Mouse (Mus musculus) heart, embryonic 13.5 days (tissue): ENCODE results near the gene Itga11. TPM values are rescaled to one million over a fixed set of nuclear protein-coding genes. Genes with fewer than 3 reads are reported as not detected.
"Not testable (repeated sequence)": the region's sequence is repeated elsewhere in the genome, so short reads cannot be mapped to it uniquely, and the experiment has no call there.

Experiments used
- ATAC-seq: fragments of 200-750 bp; cut with Nextera tagmentation; 2 replicates; pipeline ENCODE4 v1.8.0; 2017; ENCODE audit warnings: moderate TSS enrichment; ENCODE audit not compliant: insufficient number of reproducible peaks, low FRiP score, low TSS enrichment; ENCODE audit errors: extremely low read depth
- H3K27ac ChIP-seq: fragments of 300-500 bp; sonication (generic); replicated peaks from 2 replicates; pipeline ENCODE4 v1.5.1; 2015; ENCODE audit warnings: moderate library complexity, mild to moderate bottlenecking, inconsistent platforms
- H3K27me3 ChIP-seq: fragments of 300-500 bp; sonication (generic); replicated peaks from 2 replicates; pipeline ENCODE4 v1.6.1; 2015; ENCODE audit warnings: mild to moderate bottlenecking, inconsistent platforms
- H3K36me3 ChIP-seq: fragments of 300-500 bp; sonication (generic); 2 replicates; pipeline ENCODE4 v1.6.1; 2015; ENCODE audit warnings: mild to moderate bottlenecking, inconsistent platforms
- H3K4me1 ChIP-seq: fragments of 300-500 bp; sonication (generic); 2 replicates; pipeline ENCODE4 v1.6.1; 2015; ENCODE audit warnings: inconsistent platforms
- H3K4me2 ChIP-seq: fragments of 300-500 bp; sonication (generic); 2 replicates; pipeline ENCODE4 v1.6.1; 2015; ENCODE audit warnings: inconsistent platforms, mild to moderate bottlenecking, moderate library complexity
- H3K4me3 ChIP-seq: fragments of 300-500 bp; sonication (generic); 2 replicates; pipeline ENCODE4 v1.5.1; 2015; ENCODE audit warnings: moderate library complexity, mild to moderate bottlenecking, inconsistent platforms
- H3K9ac ChIP-seq: fragments of 300-500 bp; sonication (generic); 2 replicates; pipeline ENCODE4 v1.6.1; 2015; ENCODE audit warnings: inconsistent platforms, mild to moderate bottlenecking, moderate library complexity
- H3K9me3 ChIP-seq: fragments of 300-500 bp; sonication (generic); 2 replicates; pipeline ENCODE4 v1.6.1; 2016; ENCODE audit warnings: inconsistent platforms
- WGBS: fragments of 180-500 bp; shearing (Covaris S2); methylation state at CpG from one replicate; pipeline ENCODE4 v1.1.7; 2015; ENCODE audit warnings: mixed read lengths; 5-methylcytosine and 5-hydroxymethylcytosine counted together
- polyA plus RNA-seq: library from polyadenylated mRNA; unstranded; fragments of >200 nt; fragmentation: Nextera tagmentation; extraction: Ambion mirVana; gene quantifications from 2 replicates; pipeline ENCODE4 v1.2.1, GENCODE M21; 2015

Itga11 gene
- polyA plus RNA-seq, 1 experiment from 2014 or later, result 0.83 TPM

GRCm38 (mm10) chr9:62767464-62767863, 89.8 kb downstream of the Itga11 start:
- no peak overlapping the region for H3K9ac ChIP-seq
- H3K4me1 ChIP-seq, result peaks cover 13% of the 10 kb centered on the region; the same call in 1 of the 2 replicates
- H3K9me3 ChIP-seq, result no peaks in the 10 kb centered on the region
- no peak overlapping the region for H3K4me2 ChIP-seq
- no peak overlapping the region for H3K4me3 ChIP-seq
- H3K27ac ChIP-seq, result no peak overlapping the region
- H3K27me3 ChIP-seq, result peaks cover 11% of the 10 kb centered on the region
- no peaks in the 10 kb centered on the region for H3K36me3 ChIP-seq
- 52% methylated on average over 17 of the region's 17 CpGs for WGBS
- no peak for ATAC-seq

- peaks cover 14% of the 10 kb centered on the region; the same call in 1 of the 2 replicates for H3K4me1 ChIP-seq
- WGBS, result 65% methylated on average over 5 of the region's 5 CpGs
- no peak for ATAC-seq
- H3K4me2 ChIP-seq, result no peak overlapping the region
- no peak overlapping the region for H3K4me3 ChIP-seq
- H3K27me3 ChIP-seq, result peaks cover 7% of the 10 kb centered on the region; the same call in 1 of the 2 replicates
- no peaks in the 10 kb centered on the region for H3K9me3 ChIP-seq
- H3K9ac ChIP-seq, result no peak overlapping the region
- H3K36me3 ChIP-seq, result no peaks in the 10 kb centered on the region
- H3K27ac ChIP-seq, result no peak overlapping the region
Observed at GRCm38 (mm10) chr9:62768361-62768760, 90.7 kb downstream of the Itga11 start.

- Histone ChIP-seq H3K27ac (no peak overlapping the region), H3K9ac (no peak overlapping the region), H3K36me3 (no peaks in the 10 kb centered on the region), H3K4me2 (no peak overlapping the region), H3K4me3 (no peak overlapping the region), H3K27me3 (no peaks in the 10 kb centered on the region), H3K4me1 (peaks cover 7% of the 10 kb centered on the region; the same call in 1 of the 2 replicates), H3K9me3 (no peaks in the 10 kb centered on the region)
- WGBS, result 70% methylated on average over 8 of the region's 8 CpGs
- no peak for ATAC-seq
Observed at GRCm38 (mm10) chr9:62772746-62773145, 95.1 kb downstream of the Itga11 start.

- Histone ChIP-seq H3K4me1 (peaks cover 10% of the 10 kb centered on the region), H3K27ac (no peak overlapping the region), H3K9me3 (no peaks in the 10 kb centered on the region), H3K9ac (no peak overlapping the region), H3K27me3 (no peaks in the 10 kb centered on the region), H3K4me2 (no peak overlapping the region), H3K36me3 (no peaks in the 10 kb centered on the region), H3K4me3 (no peak overlapping the region)
- 40% methylated on average over 4 of the region's 4 CpGs for WGBS
- no peak for ATAC-seq
Observed at GRCm38 (mm10) chr9:62775464-62775863, 97.8 kb downstream of the Itga11 start.

- Histone ChIP-seq H3K4me2 (no peak overlapping the region), H3K36me3 (no peaks in the 10 kb centered on the region), H3K9me3 (no peaks in the 10 kb centered on the region), H3K4me1 (peaks cover 16% of the 10 kb centered on the region), H3K27ac (no peak overlapping the region), H3K4me3 (no peak overlapping the region), H3K27me3 (no peaks in the 10 kb centered on the region), H3K9ac (no peak overlapping the region)
- ATAC-seq, result no peak
- WGBS, result 7% methylated on average over 5 of the region's 5 CpGs
Observed at GRCm38 (mm10) chr9:62777461-62777860, 99.8 kb downstream of the Itga11 start.

- no peak overlapping the region for H3K9ac ChIP-seq
- ATAC-seq, result no peak
- no peaks in the 10 kb centered on the region for H3K9me3 ChIP-seq
- no peaks in the 10 kb centered on the region for H3K36me3 ChIP-seq
- H3K4me1 ChIP-seq, result peaks cover 25% of the 10 kb centered on the region
- no peak overlapping the region for H3K4me3 ChIP-seq
- no peaks in the 10 kb centered on the region for H3K27me3 ChIP-seq
- no peak overlapping the region for H3K4me2 ChIP-seq
- H3K27ac ChIP-seq, result no peak overlapping the region
- 78% methylated on average over 9 of the region's 9 CpGs for WGBS
Observed at GRCm38 (mm10) chr9:62778721-62779120, 101.1 kb downstream of the Itga11 start.

- H3K36me3 ChIP-seq, result no peaks in the 10 kb centered on the region
- H3K9me3 ChIP-seq, result no peaks in the 10 kb centered on the region
- no peak for ATAC-seq
- H3K27me3 ChIP-seq, result no peaks in the 10 kb centered on the region
- H3K4me1 ChIP-seq, result peaks cover 21% of the 10 kb centered on the region
- no peak overlapping the region for H3K4me2 ChIP-seq
- WGBS, result 55% methylated on average over 3 of the region's 3 CpGs
- no peak overlapping the region for H3K9ac ChIP-seq
- no peak overlapping the region for H3K4me3 ChIP-seq
- no peak overlapping the region for H3K27ac ChIP-seq
Observed at GRCm38 (mm10) chr9:62781965-62782364, 104.3 kb downstream of the Itga11 start.

- Histone ChIP-seq H3K27me3 (no peaks in the 10 kb centered on the region), H3K9me3 (no peaks in the 10 kb centered on the region), H3K4me2 (no peak overlapping the region), H3K27ac (no peak overlapping the region), H3K9ac (no peak overlapping the region), H3K36me3 (no peaks in the 10 kb centered on the region), H3K4me1 (peaks cover 21% of the 10 kb centered on the region), H3K4me3 (no peak overlapping the region)
- no peak for ATAC-seq
- 39% methylated on average over 16 of the region's 16 CpGs for WGBS
Observed at GRCm38 (mm10) chr9:62782976-62783781, 105.6 kb downstream of the Itga11 start.

GRCm38 (mm10) chr9:62784233-62784632, 106.6 kb downstream of the Itga11 start:
- Histone ChIP-seq H3K4me3 (no peak overlapping the region), H3K4me1 (peaks cover 18% of the 10 kb centered on the region), H3K4me2 (no peak overlapping the region), H3K36me3 (no peaks in the 10 kb centered on the region), H3K27me3 (no peaks in the 10 kb centered on the region), H3K27ac (no peak overlapping the region), H3K9ac (no peak overlapping the region), H3K9me3 (no peaks in the 10 kb centered on the region)
- 90% methylated on average over 2 of the region's 2 CpGs for WGBS
- no peak for ATAC-seq

- no peaks in the 10 kb centered on the region for H3K27me3 ChIP-seq
- H3K4me2 ChIP-seq, result no peak overlapping the region
- WGBS, result 66% methylated on average over 5 of the region's 5 CpGs
- no peak overlapping the region for H3K9ac ChIP-seq
- peaks cover 6% of the 10 kb centered on the region; the same call in 1 of the 2 replicates for H3K36me3 ChIP-seq
- ATAC-seq, result no peak
- H3K27ac ChIP-seq, result no peak overlapping the region
- H3K4me3 ChIP-seq, result no peak overlapping the region
- peaks cover 17% of the 10 kb centered on the region for H3K4me1 ChIP-seq
- H3K9me3 ChIP-seq, result no peaks in the 10 kb centered on the region
Observed at GRCm38 (mm10) chr9:62786721-62787120, 109.1 kb downstream of the Itga11 start.

- WGBS, result 87% methylated on average over 12 of the region's 12 CpGs
- Histone ChIP-seq H3K4me1 (no peaks in the 10 kb centered on the region), H3K27me3 (no peaks in the 10 kb centered on the region), H3K36me3 (peaks cover 28% of the 10 kb centered on the region), H3K4me3 (no peak overlapping the region), H3K9me3 (no peaks in the 10 kb centered on the region), H3K27ac (no peak overlapping the region), H3K4me2 (no peak overlapping the region), H3K9ac (no peak overlapping the region)
- no peak for ATAC-seq
Observed at GRCm38 (mm10) chr9:62789856-62790255, 112.2 kb downstream of the Itga11 start.

GRCm38 (mm10) chr9:62799218-62799617, 121.6 kb downstream of the Itga11 start:
- not testable (repeated sequence) for H3K27me3 ChIP-seq

More at GRCm38 (mm10) chr9:62799218-62799617, 121.6 kb downstream of the Itga11 start:
- Histone ChIP-seq H3K4me1 (peaks cover 14% of the 10 kb centered on the region), H3K36me3 (peaks cover 50% of the 10 kb centered on the region)
- not testable (repeated sequence) for H3K4me3 ChIP-seq, H3K9me3 ChIP-seq, ATAC-seq, H3K27ac ChIP-seq, H3K9ac ChIP-seq, H3K4me2 ChIP-seq
- WGBS, result 80% methylated on average over 2 of the region's 2 CpGs
